Mouse (Mus musculus) megakaryocyte, embryonic 14.5 days (primary cell): Measurements from ENCODE around the gene Etnppl. TPM values are rescaled to one million over a fixed set of nuclear protein-coding genes. Genes with fewer than 3 reads are reported as not detected.
A peak's percentile ranks its signal among the peaks of the same experiment; 100 is the strongest.

Experiments used
- H3K27me3 ChIP-seq: replicated peaks from 2 replicates; pipeline ENCODE3; 2012; ENCODE audit warnings: inconsistent platforms
- H3K36me3 ChIP-seq: replicated peaks from 2 replicates; pipeline ENCODE3; 2012; ENCODE audit warnings: low read length, inconsistent platforms, mixed read lengths
- H3K4me1 ChIP-seq: 2 replicates; pipeline ENCODE4 v1.6.1; 2012; ENCODE audit warnings: inconsistent platforms
- H3K4me3 ChIP-seq: replicated peaks from 2 replicates; pipeline ENCODE3; 2012; ENCODE audit warnings: moderate library complexity, mild to moderate bottlenecking, inconsistent platforms
- H3K9me3 ChIP-seq: 2 replicates; pipeline ENCODE4 v1.6.1; 2012; ENCODE audit warnings: inconsistent platforms
- FLI1 ChIP-seq: IDR thresholded peaks from 2 replicates; pipeline ENCODE4 v1.6.1; 2012; ENCODE audit warnings: low read length, inconsistent platforms, mixed read lengths
- GATA1 ChIP-seq: IDR thresholded peaks from 3 replicates; pipeline ENCODE4 v1.6.1; 2012; ENCODE audit warnings: mixed read lengths, low read length, inconsistent platforms, borderline replicate concordance
- polyA plus RNA-seq: library from polyadenylated mRNA; stranded (reverse); fragments of >175 nt; gene quantifications from 2 replicates; pipeline ENCODE4 v1.2.3, GENCODE M21; 2012; ENCODE audit warnings: low replicate concordance; ENCODE audit not compliant: insufficient read depth

Etnppl gene
- polyA plus RNA-seq, 1 experiment, result not detected

DNA sequence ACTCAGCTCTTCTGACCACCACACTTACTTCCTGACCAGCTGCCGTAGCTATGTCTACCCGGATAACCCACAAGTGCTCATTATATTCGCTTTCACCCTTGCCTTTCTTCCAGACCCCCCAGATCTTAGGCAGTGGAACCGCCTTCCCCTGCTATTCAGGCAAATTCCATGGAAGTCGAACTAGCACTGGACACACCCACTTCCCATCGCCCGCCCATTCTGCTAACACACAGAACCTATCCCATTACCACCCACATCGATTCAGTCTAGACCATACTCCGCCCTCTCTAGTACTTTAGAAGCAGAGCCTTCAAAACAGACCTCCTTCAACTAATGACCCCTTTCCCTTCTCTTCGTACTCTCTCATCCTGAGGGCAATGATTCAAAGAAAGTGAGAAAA is 15.8 kb upstream of the Etnppl start:
- no peaks in the 10 kb centered on the region for H3K36me3 ChIP-seq
- H3K27me3 ChIP-seq, result no peaks in the 10 kb centered on the region
- peaks cover 9% of the 10 kb centered on the region; the same call in 1 of the 2 replicates for H3K9me3 ChIP-seq
- no peak overlapping the region for H3K4me3 ChIP-seq
- no peak for TF ChIP-seq FLI1
- no peak for TF ChIP-seq GATA1
- H3K4me1 ChIP-seq, result no peaks in the 10 kb centered on the region

DNA sequence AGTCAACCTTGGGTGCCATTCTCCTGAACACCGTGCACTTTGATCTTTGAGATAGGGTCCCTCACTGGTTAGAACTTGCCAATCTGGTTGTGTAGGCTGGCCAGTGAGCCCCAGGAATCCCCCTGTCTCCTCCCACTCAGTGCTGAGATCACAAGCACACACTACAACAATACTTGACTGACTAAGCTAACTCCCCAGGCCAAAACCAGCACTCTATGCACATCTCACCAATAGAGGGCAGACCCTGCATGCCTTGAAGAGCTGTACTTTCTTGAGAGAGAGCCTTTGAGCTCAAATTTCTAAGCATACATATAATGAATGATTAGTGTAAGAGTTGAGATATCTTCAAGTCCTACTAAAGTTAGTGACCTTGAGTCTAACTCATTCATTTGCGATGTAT is 9.3 kb upstream of the Etnppl start:
- TF ChIP-seq FLI1, result no peak
- TF ChIP-seq GATA1, result no peak
- Histone ChIP-seq H3K36me3 (no peaks in the 10 kb centered on the region), H3K27me3 (no peaks in the 10 kb centered on the region), H3K4me3 (no peak overlapping the region), H3K9me3 (peaks cover 9% of the 10 kb centered on the region; the same call in 1 of the 2 replicates), H3K4me1 (no peaks in the 10 kb centered on the region)

DNA sequence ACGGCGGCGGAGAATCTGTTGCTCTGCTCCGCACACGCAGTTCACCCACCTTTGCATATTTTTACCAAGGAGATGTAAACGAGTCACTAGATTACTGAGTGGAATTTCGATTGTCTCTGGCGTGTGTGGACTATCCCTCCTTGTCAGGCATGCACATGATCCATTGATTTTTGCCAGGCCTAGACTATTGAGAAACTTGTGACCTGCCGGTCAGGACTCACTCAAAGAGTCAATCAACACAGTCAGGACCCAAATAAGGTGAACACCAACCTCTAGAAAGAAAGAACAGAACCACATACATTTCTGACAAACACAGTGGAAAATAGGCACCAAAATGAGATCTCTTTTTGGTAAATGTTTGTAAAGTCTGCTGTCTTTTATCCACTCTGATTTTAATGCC is 2.8 kb upstream of the Etnppl start:
- Histone ChIP-seq H3K36me3 (no peaks in the 10 kb centered on the region), H3K4me3 (peak overlapping the region; percentile 39), H3K4me1 (peaks cover 5% of the 10 kb centered on the region; the same call in 1 of the 2 replicates), H3K9me3 (0 out of 2 replicates have a peak, but pooled peaks cover 4% of the 10 kb centered on the region), H3K27me3 (peaks cover 7% of the 10 kb centered on the region)
- TF ChIP-seq GATA1 (no peak), FLI1 (no peak)

GRCm38 (mm10) chr3:130615625-130616024 is 1.6 kb upstream of the Etnppl start:
- TF ChIP-seq GATA1, result no peak
- TF ChIP-seq FLI1, result no peak
- H3K27me3 ChIP-seq, result peaks cover 7% of the 10 kb centered on the region

DNA sequence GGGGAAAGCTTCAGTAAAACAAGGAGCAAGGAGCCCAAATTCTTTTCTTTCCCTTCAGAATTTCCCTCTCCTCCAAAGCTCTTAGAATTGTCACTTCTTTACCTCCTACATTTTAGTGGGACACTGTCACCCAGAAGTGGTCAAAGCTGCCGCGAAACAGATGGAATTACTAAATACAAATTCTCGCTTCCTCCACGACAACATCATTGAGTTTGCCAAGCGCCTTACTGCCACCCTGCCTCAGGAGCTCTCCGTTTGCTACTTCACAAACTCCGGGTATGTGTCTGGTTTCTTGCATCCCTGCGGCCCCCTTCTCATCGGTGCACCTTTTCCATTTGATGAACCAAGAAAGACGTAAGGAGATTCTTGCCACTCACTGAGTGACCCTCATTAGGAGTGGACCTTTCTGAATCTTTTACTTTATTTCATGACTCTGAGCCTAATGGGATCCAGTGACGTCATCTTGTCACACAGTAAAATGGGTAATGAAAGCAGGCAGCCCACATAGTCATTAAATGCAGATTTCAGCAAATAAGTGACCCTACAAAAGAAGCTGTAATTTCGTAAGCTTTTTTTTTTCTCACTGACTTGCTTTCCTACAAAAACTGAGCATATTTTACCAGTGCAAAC is 3.4 kb downstream of the Etnppl start:
- TF ChIP-seq FLI1 (no peak), GATA1 (no peak)
- 0 out of 2 replicates have a peak, but pooled peaks cover 4% of the 10 kb centered on the region for H3K9me3 ChIP-seq
- H3K36me3 ChIP-seq, result no peaks in the 10 kb centered on the region
- H3K4me3 ChIP-seq, result no peak overlapping the region
- H3K27me3 ChIP-seq, result peaks cover 7% of the 10 kb centered on the region
- peaks cover 5% of the 10 kb centered on the region; the same call in 1 of the 2 replicates for H3K4me1 ChIP-seq

More at GRCm38 (mm10) chr3:130615625-130616024, 1.6 kb upstream of the Etnppl start:
- Histone ChIP-seq H3K4me3 (no peak overlapping the region), H3K9me3 (0 out of 2 replicates have a peak, but pooled peaks cover 4% of the 10 kb centered on the region), H3K4me1 (peaks cover 5% of the 10 kb centered on the region; the same call in 1 of the 2 replicates), H3K36me3 (no peaks in the 10 kb centered on the region)

GRCm38 (mm10) chr3:130628358-130628757 is 11.1 kb downstream of the Etnppl start:
- Histone ChIP-seq H3K4me1 (no peaks in the 10 kb centered on the region), H3K4me3 (no peak overlapping the region), H3K9me3 (peaks cover 26% of the 10 kb centered on the region), H3K27me3 (no peaks in the 10 kb centered on the region), H3K36me3 (no peaks in the 10 kb centered on the region)
- TF ChIP-seq GATA1 (no peak), FLI1 (no peak)

- no peaks in the 10 kb centered on the region for H3K27me3 ChIP-seq
- H3K4me1 ChIP-seq, result no peaks in the 10 kb centered on the region
- H3K4me3 ChIP-seq, result no peak overlapping the region
- H3K9me3 ChIP-seq, result peaks cover 8% of the 10 kb centered on the region
- H3K36me3 ChIP-seq, result no peaks in the 10 kb centered on the region
- TF ChIP-seq FLI1 (no peak), GATA1 (no peak)
Observed at GRCm38 (mm10) chr3:130633859-130634258, 16.6 kb downstream of the Etnppl start.

GRCm38 (mm10) chr3:130646110-130646810 is 29.0 kb downstream of the Etnppl start:
- H3K9me3 ChIP-seq, result no peaks in the 10 kb centered on the region
- H3K27me3 ChIP-seq, result no peaks in the 10 kb centered on the region
- no peak for TF ChIP-seq FLI1
- TF ChIP-seq GATA1, result no peak
- no peaks in the 10 kb centered on the region for H3K4me1 ChIP-seq
- H3K36me3 ChIP-seq, result no peaks in the 10 kb centered on the region
- no peak overlapping the region for H3K4me3 ChIP-seq

DNA sequence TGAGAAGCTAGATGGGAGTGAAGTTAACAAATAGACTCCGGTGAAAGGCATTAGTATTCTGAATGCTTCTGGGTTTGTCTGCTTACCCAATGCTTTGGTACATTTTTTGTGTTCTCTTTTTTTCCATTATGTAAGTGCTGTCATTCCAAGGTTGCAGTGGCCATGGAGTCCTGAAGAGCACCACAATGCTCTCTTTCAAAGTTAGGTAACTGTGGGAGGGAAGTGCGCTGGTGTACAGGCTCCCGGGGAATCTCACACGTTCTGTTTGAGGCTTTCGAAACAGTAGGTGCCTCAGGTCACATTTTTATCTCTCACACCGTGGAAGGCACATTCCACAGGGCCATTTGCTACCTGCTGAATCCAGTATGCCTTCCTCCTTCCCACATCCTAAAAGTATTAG is 32.3 kb downstream of the Etnppl start:
- TF ChIP-seq GATA1, result no peak
- no peak for TF ChIP-seq FLI1
- no peaks in the 10 kb centered on the region for H3K4me1 ChIP-seq
- H3K36me3 ChIP-seq, result no peaks in the 10 kb centered on the region
- H3K9me3 ChIP-seq, result no peaks in the 10 kb centered on the region
- H3K4me3 ChIP-seq, result no peak overlapping the region
- no peaks in the 10 kb centered on the region for H3K27me3 ChIP-seq

- Histone ChIP-seq H3K36me3 (no peaks in the 10 kb centered on the region), H3K4me3 (no peak overlapping the region), H3K27me3 (no peaks in the 10 kb centered on the region), H3K9me3 (peaks cover 2% of the 10 kb centered on the region; the same call in 1 of the 2 replicates), H3K4me1 (no peaks in the 10 kb centered on the region)
- TF ChIP-seq GATA1 (no peak), FLI1 (no peak)
Observed at GRCm38 (mm10) chr3:130660619-130661018, 43.4 kb downstream of the Etnppl start.
